Mouse (Mus musculus): ENCODE results near the gene Pelp1. TPM values are rescaled to one million over a fixed set of nuclear protein-coding genes. Genes with fewer than 3 reads are reported as not detected.

Gene Pelp1
- total and polyA plus RNA-seq, 2 experiments from 2014 or later = 30.7 to 31.3 TPM

DNA sequence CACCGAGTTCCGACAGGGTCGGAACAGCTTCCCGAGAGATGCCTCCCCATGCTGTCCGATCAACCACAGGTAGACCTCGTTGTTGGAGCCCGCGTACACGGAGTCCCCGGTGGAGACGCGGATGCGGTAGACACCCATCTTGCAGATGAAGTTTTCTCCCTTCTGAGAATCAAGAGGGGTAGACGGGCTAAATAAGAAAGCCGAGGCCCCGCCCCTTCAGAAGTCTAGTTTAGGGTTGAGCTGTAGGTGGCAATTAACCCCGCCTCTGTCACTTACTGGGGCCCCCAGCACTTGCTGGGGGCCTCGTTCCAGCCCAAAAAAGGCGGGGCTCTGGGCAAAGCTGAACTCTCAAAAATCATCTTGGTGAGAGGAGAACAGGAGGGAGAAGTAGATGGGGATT is 58.0 kb downstream of the Pelp1 start, which contains the start of gene Alox15:
Gene Alox15, minus strand, starts transcription at position 164 of the 400 bp plus-strand sequence.
- H3K4me3 ChIP-seq (ENCODE audit: low read depth, low read length) = peak within 1 kb of the TSS; percentile 16
- H3K36me3 ChIP-seq (ENCODE audit: insufficient read depth) = no peaks in the 10 kb centered on the region
- peak within 1 kb of the TSS; percentile 43 for H3K4me2 ChIP-seq (ENCODE audit: low read depth)
- no peak within 1 kb of the TSS for H3K27ac ChIP-seq (ENCODE audit: low read depth, low read length)
- TF ChIP-seq CTCF (IDR thresholded peaks at IDR 0.05; ENCODE audit: low read depth) = no peak
- H3K9ac ChIP-seq = no peak within 1 kb of the TSS
- WGBS = 2% methylated on average over 19 of the region's 19 CpGs
- no peak for ATAC-seq
- H3K9me3 ChIP-seq (ENCODE audit: low read length) = no peaks in the 10 kb centered on the region
- peaks cover 33% of the 10 kb centered on the region for H3K27me3 ChIP-seq (ENCODE audit: insufficient read depth, low read length)
- no peak for DNase-seq
- 0 out of 2 replicates have a peak, but pooled peaks cover 7% of the 10 kb centered on the region for H3K4me1 ChIP-seq (ENCODE audit: insufficient read depth)

- no peak for TF ChIP-seq CTCF (IDR thresholded peaks at IDR 0.05; ENCODE audit: low read depth)
- Histone ChIP-seq H3K27me3 (ENCODE audit: insufficient read depth, low read length) (peaks cover 33% of the 10 kb centered on the region), H3K9ac (no peak overlapping the region), H3K4me3 (ENCODE audit: low read depth, low read length) (no peak overlapping the region), H3K27ac (ENCODE audit: low read depth, low read length) (no peak overlapping the region), H3K4me2 (ENCODE audit: low read depth) (no peak overlapping the region), H3K36me3 (ENCODE audit: insufficient read depth) (no peaks in the 10 kb centered on the region), H3K9me3 (ENCODE audit: low read length) (no peaks in the 10 kb centered on the region), H3K4me1 (ENCODE audit: insufficient read depth) (0 out of 2 replicates have a peak, but pooled peaks cover 7% of the 10 kb centered on the region)
- DNase-seq = no peak
- no peak for ATAC-seq
- 87% methylated on average over 9 of the region's 9 CpGs for WGBS
Measured at GRCm38 (mm10) chr11:70348630-70349029, 61.2 kb downstream of the Pelp1 start.

GRCm38 (mm10) chr11:70347861-70348260 is 62.0 kb downstream of the Pelp1 start:
- DNase-seq = no peak
- 86% methylated on average over 10 of the region's 10 CpGs for WGBS
- 0 out of 2 replicates have a peak, but pooled peaks cover 7% of the 10 kb centered on the region for H3K4me1 ChIP-seq (ENCODE audit: insufficient read depth)
- H3K36me3 ChIP-seq (ENCODE audit: insufficient read depth) = no peaks in the 10 kb centered on the region
- no peak overlapping the region for H3K4me2 ChIP-seq (ENCODE audit: low read depth)
- no peak overlapping the region for H3K9ac ChIP-seq
- no peaks in the 10 kb centered on the region for H3K9me3 ChIP-seq (ENCODE audit: low read length)
- TF ChIP-seq CTCF (IDR thresholded peaks at IDR 0.05; ENCODE audit: low read depth) = no peak
- ATAC-seq = no peak
- H3K4me3 ChIP-seq (ENCODE audit: low read depth, low read length) = no peak overlapping the region
- peaks cover 29% of the 10 kb centered on the region for H3K27me3 ChIP-seq (ENCODE audit: insufficient read depth, low read length)
- H3K27ac ChIP-seq (ENCODE audit: low read depth, low read length) = no peak overlapping the region

DNA sequence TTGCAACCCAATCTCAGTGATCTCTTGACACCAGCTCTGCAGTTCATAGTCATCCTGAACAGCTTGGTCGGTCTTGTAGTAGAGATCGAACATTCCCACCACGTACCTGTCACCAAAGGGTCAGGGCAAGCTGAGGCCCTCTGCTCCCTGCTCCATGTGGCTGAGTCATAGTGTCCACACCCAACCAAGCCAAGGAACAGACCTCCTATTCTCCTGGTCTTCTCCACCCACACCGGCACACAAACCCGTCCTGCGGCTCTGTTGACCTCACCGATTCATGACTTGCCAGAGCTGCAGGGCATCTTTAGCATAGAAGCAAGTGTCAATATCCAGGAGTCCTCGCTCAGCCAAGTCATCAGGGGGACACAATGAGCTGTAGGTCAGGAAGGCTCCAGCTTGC is 64.3 kb downstream of the Pelp1 start:
- no peak overlapping the region for H3K4me3 ChIP-seq (ENCODE audit: low read depth, low read length)
- ATAC-seq (no peak), DNase-seq (no peak)
- WGBS = 96% methylated on average over 8 of the region's 8 CpGs
- H3K27ac ChIP-seq (ENCODE audit: low read depth, low read length) = no peak overlapping the region
- no peak overlapping the region for H3K4me2 ChIP-seq (ENCODE audit: low read depth)
- H3K9ac ChIP-seq = no peak overlapping the region
- TF ChIP-seq CTCF (IDR thresholded peaks at IDR 0.05; ENCODE audit: low read depth) = no peak
- no peaks in the 10 kb centered on the region for H3K36me3 ChIP-seq (ENCODE audit: insufficient read depth)
- peaks cover 11% of the 10 kb centered on the region; the same call in 1 of the 2 replicates for H3K27me3 ChIP-seq (ENCODE audit: insufficient read depth, low read length)
- H3K9me3 ChIP-seq (ENCODE audit: low read length) = no peaks in the 10 kb centered on the region
- no peaks in the 10 kb centered on the region for H3K4me1 ChIP-seq (ENCODE audit: insufficient read depth)

DNA sequence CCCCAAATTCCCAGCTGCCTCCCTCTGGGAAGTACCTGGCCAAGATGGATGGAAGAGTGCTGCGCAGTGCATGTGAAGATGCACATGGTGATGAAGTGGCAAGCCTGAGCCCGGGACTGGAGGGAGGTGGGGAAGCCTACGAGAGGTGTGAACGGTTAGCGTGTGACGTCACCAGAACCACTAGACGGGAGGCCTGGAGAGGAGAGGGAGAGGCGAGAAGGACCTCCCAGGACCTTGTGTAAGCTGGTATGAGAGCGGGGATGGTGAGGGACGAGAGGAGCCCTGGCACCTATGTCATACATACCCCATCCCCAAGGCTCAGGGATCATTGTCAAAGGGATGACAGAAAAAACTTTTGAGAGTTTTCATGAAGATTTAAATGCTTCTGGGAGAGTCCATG is 64.8 kb downstream of the Pelp1 start:
- Histone ChIP-seq H3K27me3 (ENCODE audit: insufficient read depth, low read length) (0 out of 2 replicates have a peak, but pooled peaks cover 6% of the 10 kb centered on the region), H3K27ac (ENCODE audit: low read depth, low read length) (no peak overlapping the region), H3K9ac (no peak overlapping the region), H3K9me3 (ENCODE audit: low read length) (no peaks in the 10 kb centered on the region), H3K4me2 (ENCODE audit: low read depth) (no peak overlapping the region), H3K4me1 (ENCODE audit: insufficient read depth) (no peaks in the 10 kb centered on the region), H3K36me3 (ENCODE audit: insufficient read depth) (no peaks in the 10 kb centered on the region), H3K4me3 (ENCODE audit: low read depth, low read length) (no peak overlapping the region)
- WGBS = 90% methylated on average over 10 of the region's 10 CpGs
- no peak for ATAC-seq
- no peak for DNase-seq
- no peak for TF ChIP-seq CTCF (IDR thresholded peaks at IDR 0.05; ENCODE audit: low read depth)

Small RNAs within 50 kb of the gene (microRNA-seq; reads per million reads assigned to microRNA genes)
- gene Mir7115 = 0.73 to 1.5 reads per million in 2 experiments

Other genes starting within 250 kb of the Pelp1 start
- gene Slc16a11, start 197.3 kb downstream of the Pelp1 start, total RNA-seq (2014; rRNA removed) = 11.8 and 19.7 TPM in 2 replicates
- gene Slc16a11, start 197.3 kb downstream of the Pelp1 start, polyA plus RNA-seq (2015; fragmentation: Nextera tagmentation; extraction: Ambion mirVana) = 9.6 and 13.1 TPM in 2 replicates
- gene Slc16a13, start 189.0 kb downstream of the Pelp1 start, total RNA-seq (2014; rRNA removed) = 9.8 and 10.9 TPM in 2 replicates
- 8.2 and 9.6 TPM in 2 replicates for gene Slc16a13, start 189.0 kb downstream of the Pelp1 start, polyA plus RNA-seq (2015; fragmentation: Nextera tagmentation; extraction: Ambion mirVana)
- gene Bcl6b, start 180.2 kb downstream of the Pelp1 start, total RNA-seq (2014; rRNA removed) = 4.2 TPM in 2 replicates
- gene Bcl6b, start 180.2 kb downstream of the Pelp1 start, polyA plus RNA-seq (2015; fragmentation: Nextera tagmentation; extraction: Ambion mirVana) = 3.8 and 5.3 TPM in 2 replicates
- gene 0610010K14Rik, start 172.1 kb downstream of the Pelp1 start, total RNA-seq (2014; rRNA removed) = 48.7 and 54.1 TPM in 2 replicates
- gene 0610010K14Rik, start 172.1 kb downstream of the Pelp1 start, polyA plus RNA-seq (2015; fragmentation: Nextera tagmentation; extraction: Ambion mirVana) = 161 and 207 TPM in 2 replicates
- 4.9 and 7.4 TPM in 2 replicates for gene Gm21988, start 170.2 kb downstream of the Pelp1 start, total RNA-seq (2014; rRNA removed)
- 16.6 and 19.4 TPM in 2 replicates for gene Gm21988, start 170.2 kb downstream of the Pelp1 start, polyA plus RNA-seq (2015; fragmentation: Nextera tagmentation; extraction: Ambion mirVana)
- 24.6 and 48.0 TPM in 2 replicates for gene Rnasek, start 170.2 kb downstream of the Pelp1 start, total RNA-seq (2014; rRNA removed)
- gene Rnasek, start 170.2 kb downstream of the Pelp1 start, polyA plus RNA-seq (2015; fragmentation: Nextera tagmentation; extraction: Ambion mirVana) = 520 and 544 TPM in 2 replicates
- gene Alox12, start 154.7 kb downstream of the Pelp1 start, total RNA-seq (2014; rRNA removed) = 0.10 and 0.31 TPM in 2 replicates
- 0.46 and 0.59 TPM in 2 replicates for gene Alox12, start 154.7 kb downstream of the Pelp1 start, polyA plus RNA-seq (2015; fragmentation: Nextera tagmentation; extraction: Ambion mirVana)
- gene Alox12e, start 87.4 kb downstream of the Pelp1 start, total RNA-seq (2014; rRNA removed) = 0.10 TPM in 1 of 2 replicates, not detected in the other
- gene Alox12e, start 87.4 kb downstream of the Pelp1 start, polyA plus RNA-seq (2015; fragmentation: Nextera tagmentation; extraction: Ambion mirVana) = 0.08 TPM in 2 replicates
- not detected in 2 replicates for gene Alox15, start 58.0 kb downstream of the Pelp1 start, total RNA-seq (2014; rRNA removed)
- gene Alox15, start 58.0 kb downstream of the Pelp1 start, polyA plus RNA-seq (2015; fragmentation: Nextera tagmentation; extraction: Ambion mirVana) = 0.09 TPM in 1 of 2 replicates, not detected in the other
- 71.9 and 74.4 TPM in 2 replicates for gene Arrb2, start 22.6 kb upstream of the Pelp1 start, total RNA-seq (2014; rRNA removed)
- 39.6 and 44.9 TPM in 2 replicates for gene Arrb2, start 22.6 kb upstream of the Pelp1 start, polyA plus RNA-seq (2015; fragmentation: Nextera tagmentation; extraction: Ambion mirVana)
- 21.2 and 41.3 TPM in 2 replicates for gene Med11, start 41.9 kb upstream of the Pelp1 start, total RNA-seq (2014; rRNA removed)
- 35.3 and 35.6 TPM in 2 replicates for gene Med11, start 41.9 kb upstream of the Pelp1 start, polyA plus RNA-seq (2015; fragmentation: Nextera tagmentation; extraction: Ambion mirVana)
- 0.54 and 1.1 TPM in 2 replicates for gene Zmynd15, start 49.4 kb upstream of the Pelp1 start, total RNA-seq (2014; rRNA removed)
- 0.24 and 0.84 TPM in 2 replicates for gene Zmynd15, start 49.4 kb upstream of the Pelp1 start, polyA plus RNA-seq (2015; fragmentation: Nextera tagmentation; extraction: Ambion mirVana)
- gene Cxcl16, start 50.0 kb upstream of the Pelp1 start, total RNA-seq (2014; rRNA removed) = 2.2 and 2.3 TPM in 2 replicates
- 2.0 and 2.4 TPM in 2 replicates for gene Cxcl16, start 50.0 kb upstream of the Pelp1 start, polyA plus RNA-seq (2015; fragmentation: Nextera tagmentation; extraction: Ambion mirVana)
- 2.8 and 6.3 TPM in 2 replicates for gene Tm4sf5, start 95.2 kb upstream of the Pelp1 start, total RNA-seq (2014; rRNA removed)
- gene Tm4sf5, start 95.2 kb upstream of the Pelp1 start, polyA plus RNA-seq (2015; fragmentation: Nextera tagmentation; extraction: Ambion mirVana) = 7.5 and 11.6 TPM in 2 replicates
- gene Vmo1, start 104.6 kb upstream of the Pelp1 start, total RNA-seq (2014; rRNA removed) = not detected in 2 replicates
- 0.24 TPM in 1 of 2 replicates, not detected in the other for gene Vmo1, start 104.6 kb upstream of the Pelp1 start, polyA plus RNA-seq (2015; fragmentation: Nextera tagmentation; extraction: Ambion mirVana)
- gene Gltpd2, start 109.2 kb upstream of the Pelp1 start, total RNA-seq (2014; rRNA removed) = not detected in 2 replicates
- 0.18 and 0.25 TPM in 2 replicates for gene Gltpd2, start 109.2 kb upstream of the Pelp1 start, polyA plus RNA-seq (2015; fragmentation: Nextera tagmentation; extraction: Ambion mirVana)
- gene Psmb6, start 115.3 kb upstream of the Pelp1 start, total RNA-seq (2014; rRNA removed) = 428 and 451 TPM in 2 replicates
- gene Psmb6, start 115.3 kb upstream of the Pelp1 start, polyA plus RNA-seq (2015; fragmentation: Nextera tagmentation; extraction: Ambion mirVana) = 820 and 1,026 TPM in 2 replicates
- not detected in 2 replicates for gene Gm40193, start 122.9 kb upstream of the Pelp1 start, total RNA-seq (2014; rRNA removed)
- gene Gm40193, start 122.9 kb upstream of the Pelp1 start, polyA plus RNA-seq (2015; fragmentation: Nextera tagmentation; extraction: Ambion mirVana) = not detected in 2 replicates
- gene Pld2, start 130.0 kb upstream of the Pelp1 start, total RNA-seq (2014; rRNA removed) = 33.7 and 40.5 TPM in 2 replicates
- 8.4 and 11.6 TPM in 2 replicates for gene Pld2, start 130.0 kb upstream of the Pelp1 start, polyA plus RNA-seq (2015; fragmentation: Nextera tagmentation; extraction: Ambion mirVana)
- 63.5 and 81.2 TPM in 2 replicates for gene Mink1, start 152.8 kb upstream of the Pelp1 start, total RNA-seq (2014; rRNA removed)
- gene Mink1, start 152.8 kb upstream of the Pelp1 start, polyA plus RNA-seq (2015; fragmentation: Nextera tagmentation; extraction: Ambion mirVana) = 9.5 and 15.0 TPM in 2 replicates
- 0.31 and 0.48 TPM in 2 replicates for gene 4930544D05Rik, start 205.8 kb upstream of the Pelp1 start, total RNA-seq (2014; rRNA removed)
- not detected in 2 replicates for gene 4930544D05Rik, start 205.8 kb upstream of the Pelp1 start, polyA plus RNA-seq (2015; fragmentation: Nextera tagmentation; extraction: Ambion mirVana)
- 0.92 TPM in 1 of 2 replicates, not detected in the other for gene Chrne, start 209.2 kb upstream of the Pelp1 start, total RNA-seq (2014; rRNA removed)
- gene Chrne, start 209.2 kb upstream of the Pelp1 start, polyA plus RNA-seq (2015; fragmentation: Nextera tagmentation; extraction: Ambion mirVana) = 0.58 and 1.0 TPM in 2 replicates
- gene Gp1ba, start 229.1 kb upstream of the Pelp1 start, total RNA-seq (2014; rRNA removed) = 0.10 TPM in 1 of 2 replicates, not detected in the other
- gene Gp1ba, start 229.1 kb upstream of the Pelp1 start, polyA plus RNA-seq (2015; fragmentation: Nextera tagmentation; extraction: Ambion mirVana) = 0.08 and 0.18 TPM in 2 replicates
- 63.2 and 76.4 TPM in 2 replicates for gene Rnf167, start 237.2 kb upstream of the Pelp1 start, total RNA-seq (2014; rRNA removed)
- 102 and 109 TPM in 2 replicates for gene Rnf167, start 237.2 kb upstream of the Pelp1 start, polyA plus RNA-seq (2015; fragmentation: Nextera tagmentation; extraction: Ambion mirVana)
- gene Slc25a11, start 237.4 kb upstream of the Pelp1 start, total RNA-seq (2014; rRNA removed) = 133 and 134 TPM in 2 replicates
- 151 and 160 TPM in 2 replicates for gene Slc25a11, start 237.4 kb upstream of the Pelp1 start, polyA plus RNA-seq (2015; fragmentation: Nextera tagmentation; extraction: Ambion mirVana)
- gene Pfn1, start 244.6 kb upstream of the Pelp1 start, total RNA-seq (2014; rRNA removed) = 386 and 408 TPM in 2 replicates
- 687 and 843 TPM in 2 replicates for gene Pfn1, start 244.6 kb upstream of the Pelp1 start, polyA plus RNA-seq (2015; fragmentation: Nextera tagmentation; extraction: Ambion mirVana)
- gene Eno3, start 247.2 kb upstream of the Pelp1 start, total RNA-seq (2014; rRNA removed) = 7.4 and 14.6 TPM in 2 replicates
- gene Eno3, start 247.2 kb upstream of the Pelp1 start, polyA plus RNA-seq (2015; fragmentation: Nextera tagmentation; extraction: Ambion mirVana) = 4.3 and 5.5 TPM in 2 replicates

Measured in forebrain, postnatal 0 days (tissue).